Mouse (Mus musculus) heart, postnatal 4 days (tissue): ENCODE measurements around the gene Adcy9. TPM values are rescaled to one million over a fixed set of nuclear protein-coding genes. Genes with fewer than 3 reads are reported as not detected.
A peak's percentile ranks its signal among the peaks of the same experiment; 100 is the strongest.

Experiments
- DNase-seq: peaks from one replicate; pipeline ENCODE4 v3.0.0; 2021
- total RNA-seq, 2 experiments: library from RNA; stranded (reverse); gene quantifications; 2 replicates each; pipeline ENCODE4 v1.2.3; 2021

Gene Adcy9
- total RNA-seq, 2 experiments from 2014 or later, result 15.2 to 18.0 TPM

DNA sequence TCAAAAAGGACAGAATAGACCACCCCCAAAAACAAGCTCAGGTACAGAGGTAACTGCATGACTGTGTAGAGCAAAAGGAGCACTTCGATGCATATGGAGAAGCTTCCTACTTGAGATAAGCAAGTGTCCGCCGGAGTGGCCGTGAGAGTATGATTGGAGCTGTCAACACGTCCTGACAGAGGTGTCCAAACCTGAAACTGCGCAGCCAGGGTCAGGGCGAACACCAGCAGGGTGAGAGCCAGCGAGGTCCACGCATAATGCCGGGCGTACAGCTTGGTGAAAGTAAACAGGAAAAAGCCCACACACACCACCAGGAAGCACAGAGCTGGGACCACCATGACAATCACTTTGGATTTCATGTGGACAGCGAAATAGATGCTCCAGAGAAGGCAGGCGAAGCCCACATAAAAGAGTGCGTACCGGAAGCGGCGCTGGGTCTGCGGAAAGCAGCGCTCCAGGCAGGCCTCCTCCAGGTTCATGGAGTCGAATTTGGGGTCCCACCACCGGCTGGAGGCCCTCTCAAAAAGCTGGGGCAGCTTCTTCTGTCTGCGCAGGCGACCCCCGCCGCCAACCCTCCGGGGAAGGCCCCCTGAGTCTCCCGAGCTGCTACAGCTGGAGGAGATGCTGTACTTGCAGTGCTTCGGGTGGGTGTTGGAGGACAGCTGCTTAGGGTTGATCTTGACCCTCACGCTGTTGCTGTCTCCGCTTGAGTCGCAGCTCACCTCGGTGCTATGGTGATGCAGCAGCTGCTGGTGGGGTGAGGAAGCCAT, 1.3 kb downstream of the Adcy9 start:
- DNase-seq, result peak; percentile 28

DNA sequence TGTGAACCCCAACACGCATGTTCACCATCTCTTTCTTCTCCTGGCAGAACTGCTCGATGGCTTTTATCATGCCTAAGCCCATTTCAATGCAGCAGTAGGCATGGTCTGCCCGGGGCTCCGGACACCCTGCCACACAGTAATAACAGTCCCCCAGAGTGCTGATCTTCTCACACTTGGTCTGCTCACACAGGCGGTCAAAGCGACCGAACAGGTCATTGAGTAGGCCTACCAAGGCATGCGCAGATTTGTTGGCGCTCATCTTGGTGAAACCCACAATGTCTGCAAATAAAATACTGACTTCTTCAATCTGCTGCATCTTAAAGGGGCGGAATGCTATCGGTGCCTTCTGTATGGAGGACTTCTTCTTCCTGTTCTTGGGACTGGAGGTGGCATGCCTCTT, 2.2 kb downstream of the Adcy9 start:
- DNase-seq, result no peak

GRCm38 (mm10) chr16:4417455-4417854, 2.8 kb downstream of the Adcy9 start:
- DNase-seq, result no peak

GRCm38 (mm10) chr16:4414881-4415585, 5.3 kb downstream of the Adcy9 start:
- no peak for DNase-seq

DNA sequence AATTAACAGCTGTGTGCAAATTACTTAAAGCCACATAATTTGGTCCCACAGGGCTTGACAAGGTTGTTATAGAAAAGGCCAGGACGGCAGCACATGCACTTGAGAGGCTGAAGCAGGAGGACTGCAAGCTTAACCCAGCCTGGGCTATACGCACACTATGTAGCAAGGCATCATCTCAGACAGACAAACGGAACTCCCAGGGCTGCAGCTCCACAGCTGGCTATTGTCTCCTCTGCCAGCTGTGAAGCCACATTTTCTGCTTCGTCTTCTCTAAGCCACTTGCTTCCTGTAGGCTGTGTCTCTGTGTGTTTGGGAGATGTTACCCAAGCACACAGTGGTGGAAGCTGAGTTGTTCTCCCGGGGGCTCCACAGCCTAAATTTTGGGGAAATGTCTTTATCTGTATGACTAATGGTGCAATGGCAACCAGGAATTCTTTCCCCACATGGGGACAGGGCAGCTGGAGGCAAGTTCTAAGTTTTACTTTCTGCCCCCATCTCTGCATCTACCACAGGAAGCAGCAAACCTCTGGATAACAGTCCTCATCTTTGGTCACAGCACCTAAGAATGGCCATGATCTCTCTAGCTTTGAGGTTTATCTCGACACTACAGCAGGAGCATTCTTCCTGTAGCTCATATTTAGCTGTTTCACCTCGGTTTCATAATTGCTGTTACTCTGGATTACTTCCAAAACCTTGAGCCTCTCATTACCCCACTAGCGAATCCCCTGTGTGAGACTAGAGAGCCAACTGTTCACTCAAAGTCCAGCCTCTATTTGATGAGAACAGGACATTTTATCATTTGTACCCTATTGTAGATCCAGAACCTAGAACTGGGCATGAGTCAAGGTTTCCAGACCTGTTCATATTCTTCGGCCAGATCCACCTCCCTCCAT, 6.1 kb downstream of the Adcy9 start:
- no peak for DNase-seq

GRCm38 (mm10) chr16:4413301-4413700, 7.0 kb downstream of the Adcy9 start:
- no peak for DNase-seq

DNA sequence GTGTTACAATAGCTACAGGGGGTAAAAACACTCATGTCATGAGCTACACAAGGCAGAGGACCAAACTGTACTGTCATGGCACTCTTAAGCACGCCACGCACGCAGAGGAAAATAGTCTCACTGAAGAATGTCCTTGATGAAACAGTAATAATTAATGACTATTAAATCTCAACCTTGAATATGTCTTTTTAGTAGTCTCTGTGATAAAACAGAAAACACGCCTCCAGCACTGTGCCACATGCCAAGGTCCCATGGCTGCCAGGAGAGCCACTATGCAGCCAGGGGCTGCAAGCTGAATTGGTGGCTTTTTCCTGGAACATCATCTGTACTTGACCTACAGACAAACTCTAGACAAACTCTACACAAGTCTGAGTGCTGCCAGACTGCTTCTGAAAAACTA, 8.0 kb downstream of the Adcy9 start:
- no peak for DNase-seq

DNA sequence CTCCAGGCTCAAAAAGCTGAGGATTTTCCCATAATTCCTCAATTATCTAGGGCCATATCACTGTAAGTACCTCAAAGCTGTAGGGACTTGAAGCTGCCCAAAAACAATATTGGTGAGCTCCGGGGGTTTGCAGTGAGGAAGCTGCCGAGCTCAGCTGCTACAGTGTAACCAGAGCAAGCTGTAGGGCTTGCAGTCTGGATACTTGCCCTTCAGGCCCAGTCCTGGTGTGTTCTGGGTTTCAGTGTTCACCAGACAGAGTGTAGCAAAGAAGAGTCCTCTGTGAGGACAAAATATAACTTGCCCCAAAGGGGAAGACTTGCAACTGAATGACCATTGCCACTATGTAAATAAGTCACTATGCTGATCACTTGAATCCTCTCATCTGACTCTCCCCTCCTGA, 9.0 kb downstream of the Adcy9 start:
- DNase-seq, result no peak

GRCm38 (mm10) chr16:4407536-4407935, 12.8 kb downstream of the Adcy9 start:
- no peak for DNase-seq

DNA sequence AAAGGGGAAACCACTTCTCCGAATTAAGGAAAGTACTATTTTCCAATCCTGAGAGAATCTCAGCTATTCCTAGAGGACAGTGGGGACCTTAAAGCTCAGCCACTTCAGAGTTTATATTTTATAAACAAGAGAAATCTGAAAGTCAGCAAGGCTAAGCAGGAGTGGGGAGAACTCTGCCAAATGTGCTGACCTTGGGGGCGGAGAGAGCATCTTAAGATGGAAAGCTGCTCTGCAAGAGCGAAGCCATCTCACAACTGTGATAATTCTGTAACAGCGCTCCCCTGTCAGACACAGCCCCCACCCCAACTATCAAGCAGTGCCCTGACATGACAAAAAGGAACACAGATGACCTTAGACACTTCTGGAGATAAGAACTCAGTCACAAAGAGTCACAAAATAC, 13.6 kb downstream of the Adcy9 start:
- DNase-seq, result no peak

DNA sequence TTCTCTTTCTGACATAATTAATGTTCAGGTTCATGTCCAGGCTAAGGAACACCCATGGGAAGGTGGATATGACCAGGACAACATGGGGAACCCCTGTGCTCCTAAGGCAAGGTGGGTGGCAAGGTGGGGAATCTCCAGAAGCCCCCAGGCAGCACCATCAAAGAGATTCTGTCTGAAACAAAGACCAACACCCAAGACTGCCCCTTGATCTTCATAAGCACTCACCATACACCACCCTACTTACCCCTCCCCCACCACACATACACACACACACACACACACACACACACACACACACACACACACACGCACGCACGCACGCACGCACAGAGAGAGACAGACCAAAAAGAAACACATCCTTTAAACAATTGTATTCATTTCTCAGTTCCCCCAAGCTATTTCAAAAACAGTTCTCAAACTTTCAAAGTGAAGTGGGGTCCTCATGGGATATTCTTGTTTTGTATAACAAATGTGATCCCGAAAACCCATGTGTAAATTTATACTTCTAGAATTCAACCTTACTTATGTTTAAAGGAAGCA, 14.2 kb downstream of the Adcy9 start:
- no peak for DNase-seq

GRCm38 (mm10) chr16:4404933-4405761, 15.2 kb downstream of the Adcy9 start:
- DNase-seq, result no peak

DNA sequence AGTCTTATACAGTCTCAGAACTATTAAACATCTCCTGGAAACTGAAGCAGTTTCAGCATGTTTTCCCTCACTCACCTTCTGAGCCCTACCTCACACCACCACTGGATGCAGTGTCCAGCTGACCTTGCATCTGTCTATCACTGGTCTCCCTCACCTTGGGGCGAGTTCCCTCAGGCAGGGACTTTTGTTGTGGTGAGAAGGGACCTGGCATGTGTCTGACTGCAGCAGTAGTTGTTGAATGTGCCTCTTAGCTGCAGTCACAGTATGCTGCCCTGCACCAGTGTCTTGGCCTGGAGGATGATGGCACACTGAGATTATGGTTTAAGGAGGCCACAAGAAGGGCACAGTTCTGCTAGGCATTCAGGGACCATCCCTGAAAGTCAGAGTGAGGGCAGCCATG, 19.2 kb downstream of the Adcy9 start:
- DNase-seq, result no peak

DNA sequence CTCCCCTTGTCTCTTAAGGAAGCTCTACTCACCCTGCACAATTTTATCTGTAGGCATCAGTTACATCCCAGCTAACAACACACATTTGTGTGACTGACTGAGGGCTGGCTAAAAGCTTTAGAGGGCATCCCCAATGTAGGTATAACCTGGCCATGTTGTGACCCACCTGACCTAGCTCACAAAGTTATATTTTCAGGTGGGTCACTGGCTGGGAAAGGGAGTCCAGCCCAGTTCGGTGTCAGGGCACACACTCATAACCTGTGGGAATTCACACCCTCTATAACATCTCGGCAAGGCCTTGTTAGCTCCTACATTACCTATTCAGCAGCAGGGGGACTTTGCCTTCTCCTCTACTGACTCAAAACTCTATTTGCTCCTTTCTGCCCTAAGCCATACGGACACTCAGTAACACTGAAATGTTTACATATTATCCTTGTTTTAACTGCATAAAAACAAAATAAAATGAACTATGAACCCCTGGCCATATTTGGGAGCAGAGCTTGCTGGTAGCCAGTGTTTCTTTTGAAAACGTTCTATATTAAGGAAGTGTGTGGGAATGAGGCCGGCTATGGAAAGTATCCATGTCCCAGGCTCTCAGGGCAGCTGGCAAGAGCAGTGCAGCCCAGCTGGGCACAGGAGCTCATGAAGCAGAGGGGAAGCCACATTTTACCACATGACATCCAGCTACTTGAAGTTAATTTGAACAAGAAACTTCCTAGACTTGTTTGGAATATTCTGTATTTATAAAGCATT, 20.7 kb downstream of the Adcy9 start:
- peak; percentile 40 for DNase-seq

- DNase-seq, result no peak
Observed at GRCm38 (mm10) chr16:4398782-4399181, 21.5 kb downstream of the Adcy9 start.

GRCm38 (mm10) chr16:4397636-4398035, 22.7 kb downstream of the Adcy9 start:
- no peak for DNase-seq

GRCm38 (mm10) chr16:4395687-4396341, 24.5 kb downstream of the Adcy9 start:
- no peak for DNase-seq

DNA sequence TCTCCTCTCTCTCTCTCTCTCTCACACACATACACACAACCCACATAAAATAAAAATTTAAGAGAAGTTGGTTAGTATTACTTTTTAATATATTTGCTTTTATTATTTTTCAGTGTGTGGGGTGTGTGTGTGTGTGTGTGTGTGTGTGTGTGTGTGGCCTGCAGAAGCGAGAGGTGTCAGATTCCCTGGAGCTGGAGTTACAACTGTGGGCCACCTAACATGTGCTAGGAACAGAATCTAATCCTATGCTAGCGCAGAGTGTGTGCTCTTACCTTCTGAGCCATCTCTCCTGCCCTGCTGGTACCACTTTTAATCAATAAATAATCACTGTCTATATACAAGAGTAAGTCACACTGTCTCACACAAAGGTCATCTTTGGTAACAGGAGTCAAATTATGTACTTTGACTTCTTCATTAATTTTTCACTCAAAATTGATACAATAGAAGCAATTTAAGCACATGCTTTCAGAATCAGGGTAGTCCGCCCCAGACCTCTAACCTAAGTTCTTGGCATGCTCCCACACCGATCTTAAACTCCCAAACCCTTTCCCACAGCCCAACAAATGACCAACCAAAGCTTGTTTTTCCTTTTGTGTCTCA, 25.2 kb downstream of the Adcy9 start:
- DNase-seq, result no peak

DNA sequence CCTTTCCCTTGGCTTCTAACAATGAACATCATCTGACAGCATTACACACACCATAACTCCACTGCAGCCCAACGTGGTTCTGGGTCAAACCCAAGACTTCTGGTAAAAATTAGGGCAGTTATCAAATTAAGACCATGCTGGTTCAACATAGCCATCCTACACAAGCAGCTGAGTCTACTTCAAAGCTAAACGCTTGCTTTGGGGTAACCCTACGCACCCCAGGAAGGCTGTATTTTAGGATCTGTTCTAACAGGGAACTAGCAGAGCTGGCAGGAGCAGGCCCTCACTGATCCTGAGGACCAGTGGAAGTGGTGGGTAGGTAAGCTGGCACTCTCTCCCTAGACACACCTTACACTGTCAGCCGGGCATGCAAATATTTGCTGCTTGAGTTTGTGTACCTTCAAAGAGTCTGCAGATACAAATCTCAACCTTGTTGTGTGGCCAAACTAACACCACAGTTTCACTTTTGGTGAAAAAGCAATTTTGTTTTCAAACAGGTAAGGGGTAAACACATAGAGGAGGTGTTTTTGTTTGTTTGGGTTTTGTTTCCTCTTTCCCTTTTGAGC, 36.7 kb downstream of the Adcy9 start:
- no peak for DNase-seq

DNA sequence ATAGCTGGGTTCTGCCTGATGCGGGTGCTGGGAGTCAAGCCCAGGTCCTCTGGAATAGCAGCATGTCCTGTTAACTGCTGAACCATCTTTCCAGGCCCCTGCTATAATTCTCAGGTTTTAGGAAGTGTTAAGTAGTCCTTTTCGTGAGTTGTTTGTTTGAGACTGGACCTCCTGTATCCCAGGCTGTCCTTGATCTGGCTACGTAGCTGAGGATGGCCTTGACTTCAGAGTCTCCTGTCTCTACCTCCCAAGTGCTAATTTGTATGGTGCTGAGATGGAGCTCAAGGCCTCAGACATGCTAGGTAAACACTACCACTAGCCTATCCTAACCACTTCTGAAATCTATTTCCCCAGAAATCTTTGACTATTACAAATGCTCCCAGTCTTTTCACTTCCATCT, 37.9 kb downstream of the Adcy9 start:
- DNase-seq, result no peak
